Mouse (Mus musculus) forebrain, postnatal 0 days (tissue): ENCODE data around the gene 0610012G03Rik. TPM values are rescaled to one million over a fixed set of nuclear protein-coding genes. Genes with fewer than 3 reads are reported as not detected.
A peak's percentile ranks its signal among the peaks of the same experiment; 100 is the strongest.

Source experiments
- ATAC-seq: fragments of 200-750 bp; cut with Nextera tagmentation; 2 replicates; pipeline ENCODE4 v1.8.0; 2017; ENCODE audit warnings: mild to moderate bottlenecking, moderate library complexity
- DNase-seq: peaks from one replicate; pipeline ENCODE4 v3.0.0-alpha.2; 2015
- H3K27ac ChIP-seq: fragments of 300-500 bp; sonication (generic); 2 replicates; pipeline ENCODE4 v1.5.1; 2014; ENCODE audit warnings: low read depth, mild to moderate bottlenecking, antibody characterized with exemption, low read length, moderate library complexity, mixed read lengths
- H3K27me3 ChIP-seq: fragments of 300-500 bp; sonication (generic); 2 replicates; pipeline ENCODE4 v1.6.1; 2014; ENCODE audit warnings: mild to moderate bottlenecking, low read length, mixed read lengths; ENCODE audit not compliant: insufficient read depth
- H3K36me3 ChIP-seq: fragments of 300-500 bp; sonication (generic); 2 replicates; pipeline ENCODE4 v1.6.1; 2014; ENCODE audit warnings: mild to moderate bottlenecking, moderate library complexity; ENCODE audit not compliant: insufficient read depth
- H3K4me1 ChIP-seq: fragments of 300-500 bp; sonication (generic); 2 replicates; pipeline ENCODE4 v1.6.1; 2014; ENCODE audit warnings: antibody characterized with exemption; ENCODE audit not compliant: insufficient read depth
- H3K4me2 ChIP-seq: fragments of 300-500 bp; sonication (generic); 2 replicates; pipeline ENCODE4 v1.6.1; 2014; ENCODE audit warnings: low read depth, mild to moderate bottlenecking, moderate library complexity
- H3K4me3 ChIP-seq: fragments of 300-500 bp; sonication (generic); 2 replicates; pipeline ENCODE4 v1.5.1; 2014; ENCODE audit warnings: low read depth, low read length, mixed read lengths
- H3K9ac ChIP-seq: fragments of 300-500 bp; sonication (generic); 2 replicates; pipeline ENCODE4 v1.6.1; 2014; ENCODE audit warnings: mild to moderate bottlenecking
- H3K9me3 ChIP-seq: fragments of 300-500 bp; sonication (generic); 2 replicates; pipeline ENCODE4 v1.6.1; 2016; ENCODE audit warnings: low read length
- CTCF ChIP-seq: sonication (generic); IDR thresholded peaks from 2 replicates; pipeline ENCODE4 v1.5.1; 2016; ENCODE audit warnings: antibody characterized with exemption, control low read depth, low read depth
- WGBS: fragments of 180-500 bp; shearing (Covaris S2); extraction: QIAGEN DNeasy Blood & Tissue Kit; methylation state at CpG from one replicate; pipeline ENCODE4 v1.1.7; 2014; 5-methylcytosine and 5-hydroxymethylcytosine counted together
- polyA plus RNA-seq: library from polyadenylated mRNA; unstranded; fragments of >200 nt; fragmentation: Nextera tagmentation; extraction: Ambion mirVana; gene quantifications from 2 replicates; pipeline ENCODE4 v1.2.1, GENCODE M21; 2015
- total RNA-seq: library from RNA; depleted of rRNA; stranded (reverse); fragments of >200 nt; gene quantifications from 2 replicates; pipeline ENCODE4 v1.2.3, GENCODE M21; 2014

0610012G03Rik gene
- total and polyA plus RNA-seq, 2 experiments from 2014 or later: 81.0 to 151 TPM

- no peak for ATAC-seq
- WGBS: 5% methylated on average over 42 of the region's 42 CpGs
Measured at GRCm38 (mm10) chr16:31933751-31934549, 14.3 kb downstream of the 0610012G03Rik start, which contains the start of gene Pigz. Gene Pigz (plus strand): TSS chr16:31933851.

GRCm38 (mm10) chr16:31932840-31933697 lies 15.2 kb downstream of the 0610012G03Rik start:
- peak overlapping the region; percentile 97 for H3K4me2 ChIP-seq
- peak overlapping the region; percentile 96 for H3K27ac ChIP-seq
- peaks cover 20% of the 10 kb centered on the region for H3K4me1 ChIP-seq
- TF ChIP-seq CTCF: peak; percentile 96
- peak overlapping the region; percentile 47 for H3K4me3 ChIP-seq
- no peaks in the 10 kb centered on the region for H3K9me3 ChIP-seq
- H3K9ac ChIP-seq: peak overlapping the region; percentile 83
- no peaks in the 10 kb centered on the region for H3K27me3 ChIP-seq
- ATAC-seq: peak; percentile 99
- WGBS: 2% methylated on average over 50 of the region's 50 CpGs
- DNase-seq: peak; percentile 98
- no peaks in the 10 kb centered on the region for H3K36me3 ChIP-seq

More at GRCm38 (mm10) chr16:31933751-31934549, 14.3 kb downstream of the 0610012G03Rik start, which contains the start of gene Pigz:
- H3K4me3 ChIP-seq: peak within 1 kb of the TSS; percentile 47
- TF ChIP-seq CTCF: 0 out of 2 replicates have a peak, but pooled peaks have one; percentile 5
- H3K4me2 ChIP-seq: peak within 1 kb of the TSS; percentile 97
- peaks cover 20% of the 10 kb centered on the region for H3K4me1 ChIP-seq
- peak within 1 kb of the TSS; percentile 83 for H3K9ac ChIP-seq
- H3K27ac ChIP-seq: peak within 1 kb of the TSS; percentile 96
- H3K27me3 ChIP-seq: no peaks in the 10 kb centered on the region
- H3K9me3 ChIP-seq: no peaks in the 10 kb centered on the region
- peak; percentile 73 for DNase-seq
- H3K36me3 ChIP-seq: no peaks in the 10 kb centered on the region

GRCm38 (mm10) chr16:31932255-31932654 lies 16.0 kb downstream of the 0610012G03Rik start:
- ATAC-seq: no peak
- H3K9ac ChIP-seq: no peak overlapping the region

GRCm38 (mm10) chr16:31931330-31931729 lies 17.0 kb downstream of the 0610012G03Rik start:
- Histone ChIP-seq H3K9ac (no peak overlapping the region), H3K9me3 (no peaks in the 10 kb centered on the region), H3K27ac (no peak overlapping the region), H3K4me3 (no peak overlapping the region), H3K4me1 (peaks cover 20% of the 10 kb centered on the region), H3K27me3 (no peaks in the 10 kb centered on the region), H3K4me2 (no peak overlapping the region), H3K36me3 (no peaks in the 10 kb centered on the region)
- DNase-seq (no peak), ATAC-seq (no peak)
- TF ChIP-seq CTCF: no peak
- 60% methylated on average over 17 of the region's 17 CpGs for WGBS

More at GRCm38 (mm10) chr16:31932255-31932654, 16.0 kb downstream of the 0610012G03Rik start:
- 24% methylated on average over 5 of the region's 5 CpGs for WGBS
- Histone ChIP-seq H3K27me3 (no peaks in the 10 kb centered on the region), H3K4me2 (0 out of 2 replicates have a peak overlapping the region, but pooled peaks have one; percentile 97), H3K9me3 (no peaks in the 10 kb centered on the region), H3K27ac (peak overlapping the region; percentile 96), H3K4me3 (no peak overlapping the region), H3K4me1 (peaks cover 20% of the 10 kb centered on the region), H3K36me3 (no peaks in the 10 kb centered on the region)
- no peak for TF ChIP-seq CTCF
- DNase-seq: no peak

- ATAC-seq (no peak), DNase-seq (no peak)
- Histone ChIP-seq H3K4me3 (no peak overlapping the region), H3K9me3 (no peaks in the 10 kb centered on the region), H3K4me2 (no peak overlapping the region), H3K27ac (no peak overlapping the region), H3K9ac (no peak overlapping the region), H3K36me3 (no peaks in the 10 kb centered on the region), H3K4me1 (no peaks in the 10 kb centered on the region), H3K27me3 (no peaks in the 10 kb centered on the region)
- no peak for TF ChIP-seq CTCF
- 86% methylated on average over 5 of the region's 5 CpGs for WGBS
Measured at GRCm38 (mm10) chr16:31927412-31927811, 20.9 kb downstream of the 0610012G03Rik start.

GRCm38 (mm10) chr16:31926547-31927182 lies 21.6 kb downstream of the 0610012G03Rik start:
- no peak for DNase-seq
- H3K4me2 ChIP-seq: no peak overlapping the region
- WGBS: 86% methylated on average over 13 of the region's 13 CpGs
- H3K27me3 ChIP-seq: no peaks in the 10 kb centered on the region
- no peaks in the 10 kb centered on the region for H3K36me3 ChIP-seq
- no peak for TF ChIP-seq CTCF
- ATAC-seq: no peak
- H3K9me3 ChIP-seq: no peaks in the 10 kb centered on the region
- H3K9ac ChIP-seq: no peak overlapping the region
- H3K27ac ChIP-seq: no peak overlapping the region
- H3K4me1 ChIP-seq: no peaks in the 10 kb centered on the region
- no peak overlapping the region for H3K4me3 ChIP-seq
